Mouse (Mus musculus): ENCODE data around the gene Foxg1. TPM values are rescaled to one million over a fixed set of nuclear protein-coding genes. Genes with fewer than 3 reads are reported as not detected.

Foxg1 gene
- total RNA-seq, 4 experiments from 2014 or later: 89.6 to 102 (median 96.9) TPM

- no peak for DNase-seq (ENCODE audit: low spot score in 2 of 2)
These were observed 3.2 kb downstream of the Foxg1 start for GRCm38 (mm10) chr12:49385631-49385990.

DNA sequence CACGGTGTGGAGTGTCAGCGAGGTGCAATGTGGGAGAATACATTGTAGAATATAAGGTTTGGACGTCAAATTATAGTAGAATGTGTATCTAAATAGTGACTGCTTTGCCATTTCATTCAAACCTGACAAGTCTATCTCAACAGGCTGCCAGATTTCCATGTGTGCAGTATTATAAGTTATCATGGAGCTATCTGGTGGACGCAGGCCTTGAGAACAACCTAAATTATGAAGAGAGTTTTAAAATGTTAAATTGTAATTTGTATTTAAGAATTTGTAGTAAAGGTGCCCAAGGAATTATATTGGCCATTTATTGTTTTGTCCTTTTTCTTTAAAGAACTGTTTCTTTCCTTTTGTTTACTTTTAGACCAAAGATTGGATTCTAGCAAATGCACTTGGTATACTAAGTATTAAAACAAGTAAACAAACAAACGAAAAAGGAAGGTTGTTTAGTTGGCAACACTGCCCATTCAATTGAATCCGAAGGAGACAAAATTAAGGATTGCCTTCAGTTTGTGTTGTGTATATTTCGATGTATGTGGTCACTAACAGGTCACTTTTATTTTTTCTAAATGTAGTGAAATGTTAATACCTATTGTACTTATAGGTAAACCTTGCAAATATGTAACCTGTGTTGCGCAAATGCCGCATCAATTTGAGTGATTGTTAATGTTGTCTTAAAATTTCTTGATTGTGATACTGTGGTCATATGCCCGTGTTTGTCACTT is 3.8 kb downstream of the Foxg1 start:
- no peak for DNase-seq (ENCODE audit: low spot score in 2 of 2)

GRCm38 (mm10) chr12:49387856-49388598 is 5.6 kb downstream of the Foxg1 start:
- no peak for DNase-seq (ENCODE audit: low spot score in 2 of 2)

GRCm38 (mm10) chr12:49389666-49390065 is 7.2 kb downstream of the Foxg1 start:
- no peak for DNase-seq (ENCODE audit: low spot score in 2 of 2)

GRCm38 (mm10) chr12:49390257-49390656 is 7.8 kb downstream of the Foxg1 start:
- no peak for DNase-seq (ENCODE audit: low spot score in 2 of 2)

DNA sequence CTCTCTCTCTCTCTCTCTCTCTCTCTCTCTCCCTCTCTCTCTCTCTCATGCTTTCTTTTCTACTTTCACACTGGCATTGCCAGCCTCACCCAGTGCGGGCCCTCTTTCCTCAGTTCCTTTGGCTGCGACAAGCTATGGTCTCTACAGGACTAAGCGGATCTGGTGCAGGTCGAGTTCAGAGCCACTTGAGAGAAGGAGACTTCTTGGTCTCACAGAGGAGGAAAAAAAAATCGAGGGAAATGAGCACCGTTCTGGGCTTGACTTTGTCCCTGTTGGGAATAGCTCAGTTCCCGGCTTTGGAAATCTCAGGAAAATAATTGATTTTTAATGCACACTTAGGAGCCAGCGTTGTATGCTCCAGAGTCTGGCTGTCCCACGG is 8.5 kb downstream of the Foxg1 start:
- DNase-seq (ENCODE audit: low spot score in 2 of 2): no peak

DNA sequence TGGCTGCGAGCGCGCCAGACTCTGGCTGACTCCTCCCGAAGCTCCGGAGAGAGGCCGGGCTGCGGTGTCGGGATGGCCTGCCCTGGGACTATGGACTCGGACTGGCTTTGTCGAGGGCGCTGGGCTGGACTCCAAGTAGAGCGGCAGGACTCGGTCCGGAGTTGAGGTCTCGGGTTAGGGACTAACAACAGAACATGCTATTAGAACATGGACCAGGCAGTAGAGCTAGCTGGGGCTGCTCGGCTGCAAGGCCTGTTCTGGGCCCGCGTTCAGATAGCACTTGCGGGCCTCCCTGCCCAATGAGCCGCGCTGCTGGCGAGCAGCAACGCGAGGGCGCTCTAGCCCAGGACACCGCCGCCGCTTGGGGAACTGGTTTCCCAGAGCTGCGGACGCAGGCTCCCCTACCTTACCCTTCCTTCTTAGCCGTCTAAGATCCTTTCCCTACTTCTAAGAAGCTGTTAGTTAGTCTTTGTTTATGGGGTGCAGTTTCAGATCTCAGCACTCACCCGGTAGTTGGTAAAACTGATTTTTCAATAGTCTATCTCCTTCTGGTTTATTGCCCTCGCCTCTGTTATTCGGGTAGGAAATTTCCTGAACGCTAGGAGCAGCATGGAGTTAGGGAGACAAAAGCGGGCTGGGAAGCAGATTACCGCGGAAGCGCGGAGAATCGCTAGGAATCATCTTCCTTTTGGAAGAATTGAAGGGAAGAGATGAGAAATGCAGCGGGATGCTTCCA is 9.0 kb downstream of the Foxg1 start:
- no peak for DNase-seq (ENCODE audit: low spot score in 2 of 2)

GRCm38 (mm10) chr12:49392041-49392390 is 9.6 kb downstream of the Foxg1 start:
- no peak for DNase-seq (ENCODE audit: low spot score in 2 of 2)

DNA sequence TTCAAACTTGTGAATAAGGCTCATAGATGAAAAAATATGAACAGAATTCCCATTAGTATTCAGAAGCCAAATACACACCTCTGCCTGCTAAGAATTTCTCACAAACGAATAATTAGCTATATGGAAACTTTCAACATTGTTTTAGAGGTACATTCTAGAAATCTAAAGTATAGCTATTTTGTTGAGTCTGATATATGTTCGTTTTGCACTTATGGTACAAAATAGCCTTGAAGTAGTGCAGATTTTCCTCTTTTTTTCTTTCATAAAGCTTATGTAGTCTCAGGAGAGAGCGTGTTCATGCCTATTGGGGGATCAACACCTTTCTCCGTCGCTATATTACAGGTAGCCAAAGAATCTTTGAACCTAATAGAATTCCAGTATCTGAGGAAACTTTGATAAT is 10.4 kb downstream of the Foxg1 start:
- no peak for DNase-seq (ENCODE audit: low spot score in 2 of 2)

DNA sequence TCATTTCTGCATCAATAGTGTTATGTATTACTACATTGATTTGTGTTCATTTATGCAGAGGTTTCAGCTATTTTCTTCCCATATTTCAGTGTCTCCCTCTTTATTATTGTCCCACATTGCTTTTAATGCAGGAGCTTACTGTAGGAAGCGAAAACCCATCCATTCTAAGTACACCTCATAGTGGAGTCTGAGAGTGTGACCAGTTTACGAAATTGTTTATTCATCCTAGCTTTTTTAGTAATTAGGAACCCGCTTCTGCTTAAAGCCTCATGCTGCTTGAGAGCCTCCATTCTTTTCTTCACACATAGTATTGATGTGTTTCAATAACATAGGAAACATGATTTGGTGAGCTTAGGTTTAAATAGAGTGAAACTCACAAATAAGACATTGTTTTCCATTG is 11.2 kb downstream of the Foxg1 start:
- no peak for DNase-seq (ENCODE audit: low spot score in 2 of 2)

- no peak for DNase-seq (ENCODE audit: low spot score in 2 of 2)
These were observed 11.7 kb downstream of the Foxg1 start for GRCm38 (mm10) chr12:49394181-49394580.

DNA sequence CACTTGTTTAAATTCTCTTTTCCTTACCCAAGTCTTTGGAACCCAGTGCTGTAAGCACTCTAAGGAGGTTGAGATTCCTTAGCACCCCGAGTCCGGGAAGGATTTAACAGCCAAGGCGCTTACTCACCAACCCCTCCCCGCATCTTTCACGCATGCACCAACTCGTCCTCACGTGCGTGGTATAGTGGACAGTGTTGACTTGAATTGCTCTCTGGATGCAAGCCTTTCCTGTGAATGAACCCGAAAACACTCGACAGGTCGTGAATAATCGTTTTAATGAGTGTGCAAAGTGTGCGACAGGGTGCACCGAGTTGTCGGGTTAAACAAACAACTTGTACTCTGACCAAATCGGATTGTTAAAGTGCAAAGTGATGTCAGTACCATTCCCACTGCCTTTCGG is 12.4 kb downstream of the Foxg1 start:
- no peak for DNase-seq (ENCODE audit: low spot score in 2 of 2)

DNA sequence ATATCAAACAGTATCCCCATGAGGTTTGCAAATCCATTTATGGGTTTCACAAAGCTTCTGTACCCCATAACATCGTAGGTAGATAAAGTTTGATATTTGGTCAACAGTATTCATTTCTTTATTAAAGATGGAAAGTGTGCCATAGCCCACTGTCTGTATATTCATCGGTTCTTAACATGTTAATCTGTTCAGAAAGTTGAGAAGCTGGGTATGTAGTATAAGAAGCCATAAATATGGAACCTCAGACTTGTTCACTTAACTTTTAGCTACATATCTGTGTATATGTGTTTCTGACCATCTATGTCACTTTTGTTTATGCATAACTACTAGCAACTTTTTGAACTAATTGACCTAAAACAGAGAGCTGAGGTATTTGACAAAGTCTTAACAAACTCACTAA is 13.5 kb downstream of the Foxg1 start:
- DNase-seq (ENCODE audit: low spot score in 2 of 2): no peak

DNA sequence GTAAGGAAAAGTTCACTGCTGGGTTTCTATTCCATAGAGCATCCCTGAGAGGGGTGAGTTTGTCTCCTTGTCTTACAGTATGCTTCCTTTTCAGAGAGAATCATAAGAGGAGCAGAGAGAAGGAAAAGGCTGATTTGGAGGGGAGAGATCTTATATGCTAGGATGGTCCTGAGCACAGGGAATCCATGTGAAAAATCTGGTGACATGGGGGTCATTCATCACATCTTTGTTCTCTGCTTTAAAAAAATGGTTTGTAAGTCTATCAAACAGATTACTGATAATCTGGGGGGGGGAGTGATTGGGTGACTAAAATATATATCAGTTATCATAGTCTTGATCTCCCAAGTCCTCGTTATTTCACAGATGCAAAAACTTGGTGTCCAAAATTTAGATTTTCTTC is 14.3 kb downstream of the Foxg1 start:
- DNase-seq (ENCODE audit: low spot score in 2 of 2): no peak

- DNase-seq (ENCODE audit: low spot score in 2 of 2): no peak
These were observed 15.1 kb downstream of the Foxg1 start for GRCm38 (mm10) chr12:49397443-49398162.

GRCm38 (mm10) chr12:49398163-49398540 is 15.7 kb downstream of the Foxg1 start:
- DNase-seq (ENCODE audit: low spot score in 2 of 2): no peak

DNA sequence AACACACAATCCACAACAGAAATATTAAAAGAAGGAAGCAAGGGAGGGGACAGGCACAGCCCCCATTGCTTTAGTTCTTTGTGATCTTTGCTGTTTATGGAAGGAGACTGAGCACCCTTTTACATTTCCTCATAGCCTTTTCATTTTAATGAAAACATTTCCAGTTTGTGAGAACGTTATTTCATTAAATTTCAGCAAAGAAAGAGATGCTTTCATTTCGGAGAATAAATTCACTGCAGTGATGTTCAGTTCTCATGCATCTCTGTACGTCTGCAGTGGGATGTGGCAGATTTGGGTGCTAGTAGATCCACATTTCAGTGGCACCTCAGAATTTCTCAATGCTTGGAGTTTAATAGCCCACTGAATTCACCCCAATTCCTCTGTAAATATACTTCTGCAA is 16.2 kb downstream of the Foxg1 start:
- no peak for DNase-seq (ENCODE audit: low spot score in 2 of 2)

DNA sequence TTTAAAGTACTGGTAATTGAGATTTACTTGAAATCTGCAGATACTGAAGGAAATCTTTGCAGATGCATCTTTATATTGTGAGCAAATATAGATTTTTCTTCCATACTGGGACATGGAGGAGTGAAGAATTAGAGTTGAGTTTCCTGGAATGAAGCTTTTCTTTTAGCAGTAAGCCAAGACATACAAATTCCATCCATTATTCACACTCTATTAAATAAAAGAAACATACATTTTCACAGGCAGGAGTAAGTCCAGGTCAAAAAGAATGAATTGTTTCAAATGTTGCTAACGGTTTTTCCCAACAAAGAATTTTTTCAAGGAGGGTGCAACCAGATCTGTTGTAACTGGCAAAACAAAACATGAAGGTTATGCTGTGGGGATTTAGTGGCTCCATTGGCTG is 17.2 kb downstream of the Foxg1 start:
- no peak for DNase-seq (ENCODE audit: low spot score in 2 of 2)

- no peak for DNase-seq (ENCODE audit: low spot score in 2 of 2)
These were observed 17.8 kb downstream of the Foxg1 start for GRCm38 (mm10) chr12:49400036-49400852.

GRCm38 (mm10) chr12:49400853-49401118 is 18.3 kb downstream of the Foxg1 start:
- DNase-seq (ENCODE audit: low spot score in 2 of 2): no peak

GRCm38 (mm10) chr12:49401119-49401795 is 18.8 kb downstream of the Foxg1 start:
- DNase-seq (ENCODE audit: low spot score in 2 of 2): peak; percentile 75
